Mouse (Mus musculus): Measurements from ENCODE around the gene Rora. TPM values are rescaled to one million over a fixed set of nuclear protein-coding genes. Genes with fewer than 3 reads are reported as not detected.

The Rora gene
- polyA plus RNA-seq, 1 experiment from 2014 or later, result 4.4 TPM

DNA sequence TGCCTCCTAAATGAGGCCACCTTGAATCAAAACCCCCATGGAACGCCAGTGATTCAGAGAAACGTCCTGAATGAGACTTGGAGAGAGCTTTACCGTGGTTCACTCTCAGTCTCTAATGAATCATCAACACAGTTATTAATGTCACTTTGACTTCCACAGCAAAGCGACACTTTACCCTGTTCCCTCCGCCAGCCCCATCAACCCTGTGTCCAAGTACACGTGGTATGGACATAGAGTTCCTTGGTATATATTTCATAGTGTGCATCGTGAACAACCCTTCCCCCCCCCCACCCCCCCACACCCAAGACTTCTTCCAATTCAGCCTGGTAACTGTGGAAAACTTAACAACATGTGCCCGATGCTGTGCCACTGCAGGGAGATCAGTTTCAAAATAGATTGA is 397.3 kb downstream of the Rora start:
- H3K4me2 ChIP-seq (ENCODE audit: low read length), result no peak overlapping the region
- 76% methylated on average over 8 of the region's 8 CpGs for WGBS
- H3K4me3 ChIP-seq (ENCODE audit: low read depth, low read length), result no peak overlapping the region
- no peaks in the 10 kb centered on the region for H3K9me3 ChIP-seq (ENCODE audit: control insufficient read depth, low read length)
- no peaks in the 10 kb centered on the region for H3K36me3 ChIP-seq (ENCODE audit: control insufficient read depth, insufficient read depth, low read length)
- no peak overlapping the region for H3K9ac ChIP-seq (ENCODE audit: low read length)
- DNase-seq (ENCODE audit: low spot score) (no peak), ATAC-seq (replicated peaks; ENCODE audit: low FRiP score, low TSS enrichment, low read depth) (no peak)
- H3K4me1 ChIP-seq (replicated peaks; ENCODE audit: control insufficient read depth, insufficient read depth, low read length), result no peaks in the 10 kb centered on the region
- no peaks in the 10 kb centered on the region for H3K27me3 ChIP-seq (replicated peaks; ENCODE audit: control insufficient read depth, insufficient read depth, low read length)
- no peak overlapping the region for H3K27ac ChIP-seq (ENCODE audit: low read depth)

DNA sequence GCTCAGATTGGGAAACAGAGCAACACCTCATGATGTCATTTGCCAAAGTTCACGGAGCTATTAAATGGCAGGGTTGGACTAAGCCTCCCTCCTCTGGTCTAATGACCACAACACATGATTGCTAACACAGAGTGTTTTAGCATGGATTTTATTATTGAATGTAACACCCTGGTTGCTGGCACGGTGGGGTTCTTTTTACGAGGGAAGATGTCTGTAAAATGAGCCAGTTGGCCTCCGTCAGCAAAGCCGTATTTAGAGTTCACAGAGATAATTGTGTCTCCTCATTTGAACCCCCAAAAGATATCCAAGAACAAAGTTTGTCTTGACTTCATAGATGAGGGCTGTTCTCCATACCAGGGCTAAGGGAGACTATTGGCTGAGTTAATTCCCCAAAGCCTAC is 398.3 kb downstream of the Rora start:
- 86% methylated on average over 5 of the region's 5 CpGs for WGBS
- Histone ChIP-seq H3K27me3 (replicated peaks; ENCODE audit: control insufficient read depth, insufficient read depth, low read length) (no peaks in the 10 kb centered on the region), H3K4me1 (replicated peaks; ENCODE audit: control insufficient read depth, insufficient read depth, low read length) (no peaks in the 10 kb centered on the region), H3K36me3 (ENCODE audit: control insufficient read depth, insufficient read depth, low read length) (no peaks in the 10 kb centered on the region), H3K27ac (ENCODE audit: low read depth) (no peak overlapping the region), H3K9me3 (ENCODE audit: control insufficient read depth, low read length) (no peaks in the 10 kb centered on the region), H3K4me2 (ENCODE audit: low read length) (no peak overlapping the region), H3K9ac (ENCODE audit: low read length) (no peak overlapping the region), H3K4me3 (ENCODE audit: low read depth, low read length) (no peak overlapping the region)
- ATAC-seq (replicated peaks; ENCODE audit: low FRiP score, low TSS enrichment, low read depth), result no peak
- no peak for DNase-seq (ENCODE audit: low spot score)

DNA sequence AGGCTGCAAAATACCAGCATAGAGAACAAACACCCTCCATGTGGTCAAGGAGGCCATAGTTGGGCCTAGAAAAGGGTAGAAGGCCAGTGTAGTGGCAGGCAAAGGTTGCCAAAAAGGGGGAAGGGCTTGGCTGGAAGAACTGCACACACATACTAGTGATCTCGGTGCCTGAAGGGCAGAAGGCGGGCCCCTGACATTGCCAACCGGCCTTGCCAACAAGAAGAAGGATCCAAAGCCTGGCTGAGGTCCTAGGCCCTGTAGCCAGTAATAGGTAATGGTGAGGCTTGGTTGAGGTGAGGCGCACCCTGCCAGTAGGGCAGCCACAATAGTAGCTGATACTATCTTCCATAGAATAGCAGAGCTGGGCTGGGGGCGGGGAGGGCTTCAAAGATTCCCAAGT is 401.7 kb downstream of the Rora start:
- Histone ChIP-seq H3K9ac (ENCODE audit: low read length) (no peak overlapping the region), H3K9me3 (ENCODE audit: control insufficient read depth, low read length) (no peaks in the 10 kb centered on the region), H3K27ac (ENCODE audit: low read depth) (no peak overlapping the region), H3K4me2 (ENCODE audit: low read length) (no peak overlapping the region), H3K27me3 (replicated peaks; ENCODE audit: control insufficient read depth, insufficient read depth, low read length) (no peaks in the 10 kb centered on the region), H3K36me3 (ENCODE audit: control insufficient read depth, insufficient read depth, low read length) (no peaks in the 10 kb centered on the region), H3K4me3 (ENCODE audit: low read depth, low read length) (no peak overlapping the region), H3K4me1 (replicated peaks; ENCODE audit: control insufficient read depth, insufficient read depth, low read length) (no peaks in the 10 kb centered on the region)
- no peak for ATAC-seq (replicated peaks; ENCODE audit: low FRiP score, low TSS enrichment, low read depth)
- no peak for DNase-seq (ENCODE audit: low spot score)
- WGBS, result 96% methylated on average over 5 of the region's 5 CpGs

DNA sequence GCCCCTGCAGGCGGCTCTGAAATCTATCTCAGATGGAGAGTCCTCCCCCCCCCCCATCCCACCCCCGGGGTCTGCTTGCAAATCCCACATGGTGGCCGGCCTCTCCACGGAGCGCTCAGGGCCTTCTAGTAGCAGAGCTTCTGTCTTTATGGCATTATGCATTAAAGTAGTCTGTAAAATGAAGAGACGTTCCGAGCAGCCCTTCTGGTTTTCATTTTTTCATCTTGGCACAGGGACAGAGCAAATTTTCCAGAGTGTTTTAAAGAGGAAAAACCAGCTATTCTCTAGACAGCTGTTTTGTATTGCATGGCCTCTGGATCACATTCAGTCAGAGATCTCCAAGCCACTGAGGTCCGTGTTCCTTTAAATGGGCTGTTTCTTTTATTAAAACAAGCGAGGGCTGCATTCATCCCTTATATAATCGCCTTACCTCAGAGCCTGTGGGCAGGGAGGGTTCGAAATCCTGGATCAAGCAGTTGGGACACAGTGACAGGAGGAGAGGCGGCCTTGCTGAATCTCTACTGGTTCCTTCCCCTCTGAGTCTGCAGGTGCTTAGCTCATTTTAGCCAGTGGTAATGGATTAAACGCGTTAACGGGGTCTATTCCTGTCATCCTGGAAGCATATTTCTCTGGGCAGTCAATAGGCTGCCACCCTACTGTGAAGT is 417.7 kb downstream of the Rora start:
- Histone ChIP-seq H3K4me1 (replicated peaks; ENCODE audit: control insufficient read depth, insufficient read depth, low read length) (peaks cover 6% of the 10 kb centered on the region; the same call in 1 of the 2 replicates), H3K27ac (ENCODE audit: low read depth) (no peak overlapping the region), H3K36me3 (ENCODE audit: control insufficient read depth, insufficient read depth, low read length) (no peaks in the 10 kb centered on the region), H3K9ac (ENCODE audit: low read length) (no peak overlapping the region), H3K9me3 (ENCODE audit: control insufficient read depth, low read length) (no peaks in the 10 kb centered on the region), H3K4me2 (ENCODE audit: low read length) (no peak overlapping the region), H3K27me3 (replicated peaks; ENCODE audit: control insufficient read depth, insufficient read depth, low read length) (no peaks in the 10 kb centered on the region), H3K4me3 (ENCODE audit: low read depth, low read length) (no peak overlapping the region)
- 55% methylated on average over 15 of the region's 15 CpGs for WGBS
- DNase-seq (ENCODE audit: low spot score) (no peak), ATAC-seq (replicated peaks; ENCODE audit: low FRiP score, low TSS enrichment, low read depth) (no peak)

DNA sequence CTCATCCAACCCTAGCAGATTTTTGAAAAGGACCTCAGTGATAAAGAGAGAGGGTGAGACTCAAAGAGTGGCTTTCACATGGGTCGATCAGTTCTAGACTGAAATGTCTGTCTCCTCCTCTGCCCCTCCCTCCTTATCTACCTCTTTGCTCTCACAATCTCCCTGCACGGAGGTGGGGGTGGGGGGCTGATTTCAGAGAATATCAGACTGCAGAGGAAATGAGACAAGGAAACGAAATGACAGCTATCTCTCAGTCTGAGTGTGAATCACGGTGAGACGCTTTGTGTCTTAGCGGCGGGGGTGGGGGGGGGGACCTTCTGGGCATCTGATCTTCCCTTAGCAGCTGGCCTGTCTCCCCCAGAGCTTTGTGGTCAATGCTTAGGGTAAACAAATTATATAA is 419.7 kb downstream of the Rora start:
- Histone ChIP-seq H3K4me3 (ENCODE audit: low read depth, low read length) (no peak overlapping the region), H3K36me3 (ENCODE audit: control insufficient read depth, insufficient read depth, low read length) (no peaks in the 10 kb centered on the region), H3K27me3 (replicated peaks; ENCODE audit: control insufficient read depth, insufficient read depth, low read length) (no peaks in the 10 kb centered on the region), H3K9ac (ENCODE audit: low read length) (no peak overlapping the region), H3K4me2 (ENCODE audit: low read length) (no peak overlapping the region), H3K27ac (ENCODE audit: low read depth) (no peak overlapping the region), H3K4me1 (replicated peaks; ENCODE audit: control insufficient read depth, insufficient read depth, low read length) (peaks cover 6% of the 10 kb centered on the region; the same call in 1 of the 2 replicates), H3K9me3 (ENCODE audit: control insufficient read depth, low read length) (no peaks in the 10 kb centered on the region)
- 73% methylated on average over 7 of the region's 7 CpGs for WGBS
- DNase-seq (ENCODE audit: low spot score), result no peak
- no peak for ATAC-seq (replicated peaks; ENCODE audit: low FRiP score, low TSS enrichment, low read depth)

DNA sequence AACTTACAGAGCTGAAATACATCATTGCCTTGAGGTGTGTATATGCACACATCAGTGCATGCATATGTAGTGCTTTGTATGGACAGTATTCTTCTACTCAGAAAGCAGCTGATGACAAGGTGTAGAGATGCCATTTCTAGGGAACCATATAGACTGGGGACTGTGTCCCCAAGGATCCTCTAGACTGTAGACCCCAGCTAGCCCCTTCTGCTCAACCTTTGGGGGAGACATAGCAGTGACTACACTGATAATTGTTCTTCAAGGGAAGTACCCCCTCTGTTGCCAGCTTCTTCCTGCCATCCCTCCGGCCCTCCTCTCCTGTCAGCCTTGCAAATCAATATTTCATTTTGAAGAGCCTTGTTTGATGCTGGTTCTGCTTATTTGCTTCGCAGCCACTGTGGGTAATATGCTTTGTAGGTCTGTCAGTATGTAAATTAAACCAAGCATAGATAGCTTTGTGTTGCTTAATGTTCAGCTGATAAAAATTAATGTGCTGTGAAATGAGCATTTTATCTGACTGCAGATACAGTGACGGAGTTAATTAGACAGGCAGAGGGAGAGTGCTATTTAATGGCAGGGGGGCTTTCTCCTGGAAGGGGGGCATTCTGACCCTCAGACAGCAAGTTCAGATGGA is 430.6 kb downstream of the Rora start:
- Histone ChIP-seq H3K4me3 (ENCODE audit: low read depth, low read length) (no peak overlapping the region), H3K27me3 (replicated peaks; ENCODE audit: control insufficient read depth, insufficient read depth, low read length) (no peaks in the 10 kb centered on the region), H3K4me1 (replicated peaks; ENCODE audit: control insufficient read depth, insufficient read depth, low read length) (peaks cover 3% of the 10 kb centered on the region; the same call in 1 of the 2 replicates), H3K27ac (ENCODE audit: low read depth) (no peak overlapping the region), H3K4me2 (ENCODE audit: low read length) (no peak overlapping the region), H3K9ac (ENCODE audit: low read length) (no peak overlapping the region), H3K9me3 (ENCODE audit: control insufficient read depth, low read length) (no peaks in the 10 kb centered on the region), H3K36me3 (ENCODE audit: control insufficient read depth, insufficient read depth, low read length) (no peaks in the 10 kb centered on the region)
- ATAC-seq (replicated peaks; ENCODE audit: low FRiP score, low TSS enrichment, low read depth) (no peak), DNase-seq (ENCODE audit: low spot score) (no peak)
- WGBS, result 77% methylated on average over 3 of the region's 3 CpGs

GRCm38 (mm10) chr9:69084720-69085661 is 431.4 kb downstream of the Rora start:
- Histone ChIP-seq H3K27ac (ENCODE audit: low read depth) (no peak overlapping the region), H3K4me3 (ENCODE audit: low read depth, low read length) (no peak overlapping the region), H3K36me3 (ENCODE audit: control insufficient read depth, insufficient read depth, low read length) (no peaks in the 10 kb centered on the region), H3K4me1 (replicated peaks; ENCODE audit: control insufficient read depth, insufficient read depth, low read length) (peaks cover 3% of the 10 kb centered on the region; the same call in 1 of the 2 replicates), H3K4me2 (ENCODE audit: low read length) (no peak overlapping the region), H3K9me3 (ENCODE audit: control insufficient read depth, low read length) (no peaks in the 10 kb centered on the region), H3K9ac (ENCODE audit: low read length) (no peak overlapping the region), H3K27me3 (replicated peaks; ENCODE audit: control insufficient read depth, insufficient read depth, low read length) (no peaks in the 10 kb centered on the region)
- DNase-seq (ENCODE audit: low spot score), result no peak
- 68% methylated on average over 14 of the region's 14 CpGs for WGBS
- ATAC-seq (replicated peaks; ENCODE audit: low FRiP score, low TSS enrichment, low read depth), result no peak

GRCm38 (mm10) chr9:69086844-69087243 is 433.3 kb downstream of the Rora start:
- H3K27ac ChIP-seq (ENCODE audit: low read depth), result no peak overlapping the region
- DNase-seq (ENCODE audit: low spot score), result no peak
- H3K27me3 ChIP-seq (replicated peaks; ENCODE audit: control insufficient read depth, insufficient read depth, low read length), result no peaks in the 10 kb centered on the region
- no peaks in the 10 kb centered on the region for H3K9me3 ChIP-seq (ENCODE audit: control insufficient read depth, low read length)
- no peak overlapping the region for H3K4me2 ChIP-seq (ENCODE audit: low read length)
- H3K36me3 ChIP-seq (ENCODE audit: control insufficient read depth, insufficient read depth, low read length), result no peaks in the 10 kb centered on the region
- no peak overlapping the region for H3K4me3 ChIP-seq (ENCODE audit: low read depth, low read length)
- peaks cover 3% of the 10 kb centered on the region; the same call in 1 of the 2 replicates for H3K4me1 ChIP-seq (replicated peaks; ENCODE audit: control insufficient read depth, insufficient read depth, low read length)
- 76% methylated on average over 4 of the region's 4 CpGs for WGBS
- no peak for ATAC-seq (replicated peaks; ENCODE audit: low FRiP score, low TSS enrichment, low read depth)
- H3K9ac ChIP-seq (ENCODE audit: low read length), result no peak overlapping the region

All from intestine, embryonic 14.5 days (tissue).